In the genomic region with DNA sequence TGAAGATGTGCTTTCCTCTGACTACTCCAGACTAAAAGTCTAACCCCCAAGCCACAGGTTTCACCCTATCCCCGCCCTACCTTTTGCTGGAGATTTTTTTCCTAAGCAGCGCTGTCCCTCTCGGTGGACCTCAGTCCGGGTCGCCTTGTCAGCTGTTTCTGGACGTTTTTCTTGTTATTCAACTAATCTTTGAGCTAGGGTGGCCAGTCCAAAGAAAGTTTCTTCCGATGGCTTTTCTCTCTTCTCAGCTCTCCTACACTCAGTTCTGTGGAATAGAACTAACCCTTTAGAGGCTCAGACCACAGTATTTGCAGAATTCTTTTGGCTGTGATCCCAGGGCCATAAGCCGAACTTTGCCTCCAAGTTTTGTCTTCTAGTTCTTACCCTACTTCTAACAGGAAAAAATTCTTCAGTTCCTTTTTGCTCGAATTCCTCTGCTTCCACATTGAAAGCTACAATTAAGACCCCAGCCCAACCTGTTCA, we compare ENCODE assay signal across 11 mouse cellular contexts. TPM values are rescaled to one million over a fixed set of nuclear protein-coding genes. Genes with fewer than 3 reads are reported as not detected.
A peak's percentile ranks its signal among the peaks of the same experiment; 100 is the strongest.
DNase-seq lines count a peak whose midpoint lies in the region; ATAC-seq and TF ChIP-seq lines count a peak whose summit lies in the region.
"Had no signal": no experiment of that assay in that cellular context is flagged by ENCODE, and none has a peak within 500 bp of the region (broad histone marks: within the 10 kb centered on the region; RNA-seq: fewer than 3 reads in every experiment).

No protein-coding gene starts in this region.

- 5% methylated on average over 9 of the region's 9 CpGs for WGBS in kidney, postnatal 0 days
- 1% methylated on average over 9 of the region's 9 CpGs for WGBS in forebrain, embryonic 10.5 days
- under 1% methylated on average over 9 of the region's 9 CpGs for WGBS in midbrain, embryonic 11.5 days

- peaks cover 23% of the 10 kb centered on the region for H3K4me1 ChIP-seq in kidney, postnatal 0 days (replicated peaks; ENCODE audit: insufficient read depth, low read length)
- H3K4me1 ChIP-seq in cortical plate, adult 2 months (ENCODE audit: control insufficient read depth, insufficient read depth, low read length): no peaks in the 10 kb centered on the region
- peaks cover 73% of the 10 kb centered on the region for H3K4me1 ChIP-seq in forebrain, embryonic 10.5 days
- peaks cover 32% of the 10 kb centered on the region for H3K4me1 ChIP-seq in midbrain, embryonic 11.5 days (ENCODE audit: control insufficient read depth, insufficient read depth, low read length)

- H3K4me2 ChIP-seq in kidney, postnatal 0 days (ENCODE audit: low read length): peak overlapping the region; percentile 62; the same call in 1 of the 2 replicates
- peak overlapping the region; percentile 72 for H3K4me2 ChIP-seq in midbrain, embryonic 11.5 days

- no peaks in the 10 kb centered on the region for H3K9me3 ChIP-seq in kidney, postnatal 0 days (replicated peaks; ENCODE audit: low read length)
- 0 out of 2 replicates have a peak, but pooled peaks cover 3% of the 10 kb centered on the region for H3K9me3 ChIP-seq in forebrain, embryonic 10.5 days
- peaks cover 3% of the 10 kb centered on the region; the same call in 1 of the 2 replicates for H3K9me3 ChIP-seq in midbrain, embryonic 11.5 days (ENCODE audit: control insufficient read depth, low read length)

- DNase-seq in kidney, postnatal 0 days (ENCODE audit: low spot score): no peak
- no peak for DNase-seq in kidney, adult 8-10 months
- peak; percentile 26 for DNase-seq in forebrain, embryonic 10.5 days (ENCODE audit: extremely low spot score, low spot score)
- DNase-seq in midbrain, embryonic 11.5 days (ENCODE audit: low spot score, missing footprints): peak; percentile 94
- DNase-seq in left cerebral cortex, adult 18-20 months (ENCODE audit: low spot score in 2 of 2): no peak
- DNase-seq in kidney, adult 9 months: no peak
- DNase-seq: cerebellum, adult 8-10 months; heart, postnatal 14 days; layer of hippocampus, adult 9-11 months had no signal

- no peak overlapping the region for H3K27ac ChIP-seq in kidney, postnatal 0 days
- H3K27ac ChIP-seq in cortical plate, adult 2 months (ENCODE audit: insufficient read depth, low read length): no peak overlapping the region
- peak overlapping the region; percentile 98 for H3K27ac ChIP-seq in forebrain, embryonic 10.5 days
- no peak overlapping the region; the same call in 1 of the 2 replicates for H3K27ac ChIP-seq in midbrain, embryonic 11.5 days (ENCODE audit: low read depth, low read length)

- TF ChIP-seq CTCF in kidney, postnatal 0 days (IDR thresholded peaks at IDR 0.05; ENCODE audit: low read depth): no peak
- TF ChIP-seq CTCF in cortical plate, adult 2 months (IDR thresholded peaks at IDR 0.05; ENCODE audit: extremely low read depth, insufficient read depth, low read length): no peak

- ATAC-seq in kidney, postnatal 0 days (replicated peaks; ENCODE audit: low FRiP score, low read depth): no peak
- no peak for ATAC-seq in midbrain, embryonic 11.5 days (ENCODE audit: low FRiP score)
- ATAC-seq in monocyte, adult 5-6 weeks (replicated peaks; ENCODE audit: insufficient number of reproducible peaks, low FRiP score, low TSS enrichment, poor library complexity, severe bottlenecking): no peak

- no peak for TF ChIP-seq POLR2A in cortical plate, adult 2 months (IDR thresholded peaks at IDR 0.05; ENCODE audit: extremely low read depth, insufficient read depth, low read length)

- H3K27me3 ChIP-seq in kidney, postnatal 0 days (ENCODE audit: insufficient read depth, low read length): peaks cover 92% of the 10 kb centered on the region
- H3K27me3 ChIP-seq in forebrain, embryonic 10.5 days (ENCODE audit: poor library complexity, severe bottlenecking): peaks cover 100% of the 10 kb centered on the region
- H3K27me3 ChIP-seq in midbrain, embryonic 11.5 days (ENCODE audit: control insufficient read depth, insufficient read depth, low read length): peaks cover 98% of the 10 kb centered on the region

- H3K9ac ChIP-seq in kidney, postnatal 0 days (ENCODE audit: low read depth, low read length): no peak overlapping the region
- peak overlapping the region; percentile 74; the same call in 1 of the 2 replicates for H3K9ac ChIP-seq in midbrain, embryonic 11.5 days (ENCODE audit: low read length)

- peak overlapping the region; percentile 38; the same call in 1 of the 2 replicates for H3K4me3 ChIP-seq in kidney, postnatal 0 days (replicated peaks; ENCODE audit: low read depth, low read length)
- peak overlapping the region; percentile 6 for H3K4me3 ChIP-seq in cortical plate, adult 2 months (ENCODE audit: insufficient read depth, low read length)
- peak overlapping the region; percentile 85 for H3K4me3 ChIP-seq in forebrain, embryonic 10.5 days
- peak overlapping the region; percentile 52 for H3K4me3 ChIP-seq in midbrain, embryonic 11.5 days (ENCODE audit: low read depth, low read length)

- no peaks in the 10 kb centered on the region for H3K36me3 ChIP-seq in kidney, postnatal 0 days (ENCODE audit: insufficient read depth, low read length)
- H3K36me3 ChIP-seq in forebrain, embryonic 10.5 days (replicated peaks): peaks cover 40% of the 10 kb centered on the region
- no peaks in the 10 kb centered on the region for H3K36me3 ChIP-seq in midbrain, embryonic 11.5 days (ENCODE audit: control insufficient read depth, insufficient read depth, low read length)

RNA-seq across cellular contexts. Expression of a gene that starts 1.0 kb away (rescaled TPM):
- polyA plus RNA-seq in kidney, postnatal 0 days (2015; fragmentation: Nextera tagmentation; extraction: Ambion mirVana): 0.10 and 0.22 TPM in 2 replicates
- 2.9 and 3.1 TPM in 2 replicates for polyA plus RNA-seq in cortical plate, adult 2 months (2012; rRNA removed)
- 5.6 and 7.0 TPM in 2 replicates for polyA plus RNA-seq in forebrain, embryonic 10.5 days (2016; fragmentation: Nextera tagmentation; extraction: Ambion mirVana)
- 2.9 and 4.4 TPM in 2 replicates for polyA plus RNA-seq in midbrain, embryonic 11.5 days (2014; fragmentation: Nextera tagmentation; extraction: Ambion mirVana)
- 1 to 10 TPM; 2.1 to 2.6 TPM for total RNA-seq in left cerebral cortex, adult 18-20 months (2021)
- 0.19 to 0.21 TPM in 2 of 3 replicates, not detected in the other for total RNA-seq in monocyte, adult 5-6 weeks (2017)

Comparison
In these comparisons a context has a peak if more than half of its experiments do, and no peak if none do; other contexts are left out.
1. DNase-seq: peak in forebrain, embryonic 10.5 days (single experiment) and midbrain, embryonic 11.5 days (single experiment); none in kidney, postnatal 0 days (single experiment), kidney, adult 8-10 months (0 of 2), left cerebral cortex, adult 18-20 months (0 of 2) and kidney, adult 9 months (single experiment).
2. H3K4me3 ChIP-seq: peak in every context shown above with its lines; median percentile 85 in forebrain, embryonic 10.5 days; 52 in midbrain, embryonic 11.5 days; 38 in kidney, postnatal 0 days; 6 in cortical plate, adult 2 months.